Mouse (Mus musculus) MEL (cell line): Measurements from ENCODE around the gene Olfr641. TPM values are rescaled to one million over a fixed set of nuclear protein-coding genes. Genes with fewer than 3 reads are reported as not detected.
A peak's percentile ranks its signal among the peaks of the same experiment; 100 is the strongest.

Experiments used
- DNase-seq: peaks from one replicate; pipeline ENCODE4 v3.0.0; 2011; ENCODE audit warnings: low read depth, low spot score
- H3K27ac ChIP-seq: 2 replicates; pipeline ENCODE4 v1.5.1; 2012; ENCODE audit warnings: low read depth, mild to moderate bottlenecking, control low read depth, low read length, moderate library complexity; ENCODE audit not compliant: control insufficient read depth
- H3K27me3 ChIP-seq, 2 experiments: fragments of 150-350 bp in 1 of 2; sonication (generic) in 1 of 2; 2 replicates each; pipeline ENCODE4 v1.6.1; 2012; ENCODE audit warnings: low read length in 2 of 2, mild to moderate bottlenecking in 2 of 2, improper control_type of control experiment in 1 of 2, moderate library complexity in 1 of 2; ENCODE audit not compliant: insufficient read depth in 2 of 2, control insufficient read depth in 1 of 2
- H3K36me3 ChIP-seq, 2 experiments: 2 replicates each; pipeline ENCODE4 v1.6.1; 2012 to 2014; ENCODE audit warnings: low read length in 2 of 2, improper control_type of control experiment in 1 of 2, inconsistent platforms in 1 of 2, mild to moderate bottlenecking in 1 of 2; ENCODE audit not compliant: insufficient read depth in 2 of 2, control insufficient read depth in 1 of 2
- H3K4me1 ChIP-seq, 2 experiments: fragments of 150-350 bp in 1 of 2; sonication (generic) in 1 of 2; 2 replicates each; pipeline ENCODE4 v1.6.1; 2012; ENCODE audit warnings: low read length in 2 of 2, improper control_type of control experiment in 1 of 2, mild to moderate bottlenecking in 1 of 2; ENCODE audit not compliant: insufficient read depth in 2 of 2, control insufficient read depth in 1 of 2
- H3K4me3 ChIP-seq, 2 experiments: fragments of 150-350 bp in 1 of 2; sonication (generic) in 1 of 2; 2 replicates each; pipeline ENCODE4 v1.5.1; 2012; ENCODE audit warnings: low read depth in 2 of 2, low read length in 2 of 2, mild to moderate bottlenecking in 2 of 2, moderate library complexity in 2 of 2, control low read depth in 1 of 2, improper control_type of control experiment in 1 of 2; ENCODE audit not compliant: control insufficient read depth in 1 of 2, insufficient read depth in 1 of 2
- H3K79me2 ChIP-seq: 2 replicates; pipeline ENCODE4 v1.6.1; 2012; ENCODE audit warnings: mild to moderate bottlenecking, low read length, moderate library complexity; ENCODE audit not compliant: control insufficient read depth, poor library complexity, insufficient read depth
- H3K9ac ChIP-seq: 2 replicates; pipeline ENCODE4 v1.6.1; 2012; ENCODE audit warnings: low read depth, mild to moderate bottlenecking, control low read depth, low read length, moderate library complexity; ENCODE audit not compliant: control insufficient read depth, poor library complexity, severe bottlenecking
- H3K9me3 ChIP-seq: fragments of 150-350 bp; sonication (generic); replicated peaks from 2 replicates; pipeline ENCODE4 v1.6.1; 2012; ENCODE audit warnings: mild to moderate bottlenecking, low read length, improper control_type of control experiment, moderate library complexity; ENCODE audit not compliant: insufficient read depth
- CHD1 ChIP-seq: IDR thresholded peaks from 2 replicates; pipeline ENCODE4 v1.6.1; 2012; ENCODE audit warnings: low read depth, mild to moderate bottlenecking, inconsistent platforms, low read length, improper control_type of control experiment
- ETS1 ChIP-seq: IDR thresholded peaks from 2 replicates; pipeline ENCODE4 v1.6.1; 2012; ENCODE audit warnings: low read depth, mild to moderate bottlenecking, inconsistent platforms, low read length, improper control_type of control experiment, moderate library complexity
- GATA1 ChIP-seq: IDR thresholded peaks from 2 replicates; pipeline ENCODE4 v1.6.1; 2011; ENCODE audit warnings: low read depth, low read length, improper control_type of control experiment
- HCFC1 ChIP-seq: IDR thresholded peaks from 2 replicates; pipeline ENCODE4 v1.6.1; 2012; ENCODE audit warnings: low read depth, mild to moderate bottlenecking, inconsistent platforms, low read length, improper control_type of control experiment, moderate library complexity
- JUND ChIP-seq: IDR thresholded peaks from 2 replicates; pipeline ENCODE4 v1.6.1; 2011; ENCODE audit warnings: low read depth, mild to moderate bottlenecking, improper control_type of control experiment, low read length
- KAT2A ChIP-seq: conservative IDR thresholded peaks from 2 replicates; pipeline ENCODE4 v1.6.1; 2012; ENCODE audit warnings: low read depth, low read length, improper control_type of control experiment, inconsistent platforms
- MAX ChIP-seq: IDR thresholded peaks from 2 replicates; pipeline ENCODE4 v1.6.1; 2011; ENCODE audit warnings: low read length, improper control_type of control experiment
- MEF2A ChIP-seq: IDR thresholded peaks from 2 replicates; pipeline ENCODE4 v1.6.1; 2014; ENCODE audit warnings: low read depth, mild to moderate bottlenecking, inconsistent platforms, low read length, improper control_type of control experiment; ENCODE audit not compliant: poor library complexity, insufficient replicate concordance, severe bottlenecking; ENCODE audit errors: extremely low read depth
- MXI1 ChIP-seq: IDR thresholded peaks from 2 replicates; pipeline ENCODE4 v1.6.1; 2011; ENCODE audit warnings: mild to moderate bottlenecking, low read depth, low read length, improper control_type of control experiment
- MYC ChIP-seq: IDR thresholded peaks from 2 replicates; pipeline ENCODE4 v1.6.1; 2011; ENCODE audit warnings: low read depth, mild to moderate bottlenecking, low read length, improper control_type of control experiment, moderate library complexity
- NRF1 ChIP-seq: IDR thresholded peaks from 2 replicates; pipeline ENCODE4 v1.6.1; 2014; ENCODE audit warnings: low read depth, mild to moderate bottlenecking, inconsistent platforms, low read length, improper control_type of control experiment, moderate library complexity; ENCODE audit not compliant: poor library complexity, insufficient read depth, severe bottlenecking
- RAD21 ChIP-seq: IDR thresholded peaks from 2 replicates; pipeline ENCODE4 v1.6.1; 2011; ENCODE audit warnings: mild to moderate bottlenecking, low read depth, low read length, improper control_type of control experiment
- RCOR1 ChIP-seq: IDR thresholded peaks from 2 replicates; pipeline ENCODE4 v1.6.1; 2012; ENCODE audit warnings: low read depth, mild to moderate bottlenecking, inconsistent platforms, low read length, improper control_type of control experiment
- TAL1 ChIP-seq: IDR thresholded peaks from 2 replicates; pipeline ENCODE4 v1.6.1; 2012; ENCODE audit warnings: mild to moderate bottlenecking, inconsistent platforms, low read length, moderate library complexity, mixed read lengths
- TBP ChIP-seq: IDR thresholded peaks from 2 replicates; pipeline ENCODE4 v1.8.0; 2011; ENCODE audit warnings: low read depth, low read length, improper control_type of control experiment
- ZC3H11A ChIP-seq: IDR thresholded peaks from 2 replicates; pipeline ENCODE4 v1.6.1; 2012; ENCODE audit warnings: low read depth, mild to moderate bottlenecking, inconsistent platforms, low read length, improper control_type of control experiment
- ZKSCAN1 ChIP-seq: IDR thresholded peaks from 2 replicates; pipeline ENCODE4 v1.6.1; 2012; ENCODE audit warnings: low read depth, mild to moderate bottlenecking, inconsistent platforms, low read length, improper control_type of control experiment, moderate library complexity
- ZMIZ1 ChIP-seq: IDR thresholded peaks from 2 replicates; pipeline ENCODE4 v1.6.1; 2012; ENCODE audit warnings: low read depth, mild to moderate bottlenecking, inconsistent platforms, low read length, improper control_type of control experiment, moderate library complexity
- polyA plus RNA-seq, 2 experiments: library from polyadenylated mRNA; stranded (reverse) in 1 of 2; unstranded in 1 of 2; fragments of >175 nt in 1 of 2; fragments of >200 nt in 1 of 2; gene quantifications; 2 replicates each; pipeline versions ENCODE4 v1.2.1 to v1.2.4; 2012; ENCODE audit warnings: low replicate concordance in 2 of 2, low read depth in 1 of 2; ENCODE audit not compliant: insufficient read length in 2 of 2, insufficient read depth in 1 of 2, missing spikeins in 1 of 2
- total RNA-seq: library from RNA; depleted of rRNA; stranded (reverse); fragments of 300-350 nt; gene quantifications from 2 replicates; pipeline ENCODE4 v1.2.3, GENCODE M21; 2012

Gene Olfr641
- total and polyA plus RNA-seq, 3 experiments = not detected

GRCm38 (mm10) chr7:104050745-104051144 lies 15.5 kb downstream of the Olfr641 start:
- no peaks in the 10 kb centered on the region for H3K27me3 ChIP-seq
- no peaks in the 10 kb centered on the region for H3K79me2 ChIP-seq
- no peaks in the 10 kb centered on the region for H3K36me3 ChIP-seq
- H3K4me1 ChIP-seq = no peaks in the 10 kb centered on the region
- peak; percentile 5 for DNase-seq
- H3K9me3 ChIP-seq = no peaks in the 10 kb centered on the region
- H3K9ac ChIP-seq = no peak overlapping the region
- TF ChIP-seq ZC3H11A = no peak
- no peak for TF ChIP-seq JUND
- TF ChIP-seq ZMIZ1 = no peak
- no peak for TF ChIP-seq GATA1
- TF ChIP-seq RCOR1 = no peak
- no peak for TF ChIP-seq NRF1
- TF ChIP-seq TAL1 = no peak
- no peak overlapping the region for H3K27ac ChIP-seq
- no peak overlapping the region for H3K4me3 ChIP-seq

GRCm38 (mm10) chr7:104052566-104052965 lies 17.3 kb downstream of the Olfr641 start, which contains the start of gene Olfr642:
TSS of gene Olfr642 (minus strand) at chr7:104052666.
- H3K27me3 ChIP-seq = no peaks in the 10 kb centered on the region; a peak in 1 of 4 replicates
- no peak within 1 kb of the TSS for H3K4me3 ChIP-seq
- no peaks in the 10 kb centered on the region for H3K9me3 ChIP-seq
- H3K79me2 ChIP-seq = no peaks in the 10 kb centered on the region
- H3K4me1 ChIP-seq = no peaks in the 10 kb centered on the region
- H3K9ac ChIP-seq = no peak within 1 kb of the TSS
- no peak for DNase-seq
- TF ChIP-seq ZMIZ1 (no peak), MEF2A (no peak), HCFC1 (no peak), MXI1 (no peak), ZKSCAN1 (no peak), MYC (no peak), NRF1 (no peak), TBP (no peak), KAT2A (no peak), CHD1 (no peak), RAD21 (no peak), MAX (no peak), ETS1 (no peak)
- TF ChIP-seq, all 39 proteins: peak for 0
- no peaks in the 10 kb centered on the region for H3K36me3 ChIP-seq
- no peak within 1 kb of the TSS for H3K27ac ChIP-seq
